Mouse (Mus musculus): Measurements from ENCODE around the gene Glis1. TPM values are rescaled to one million over a fixed set of nuclear protein-coding genes. Genes with fewer than 3 reads are reported as not detected.

Gene Glis1
- polyA plus RNA-seq, 3 experiments from 2014 or later, result 0.30 TPM; not detected in 2

GRCm38 (mm10) chr4:107453141-107453984 is 19.0 kb downstream of the Glis1 start:
- ATAC-seq, result no peak

- no peak for ATAC-seq
Measured at GRCm38 (mm10) chr4:107457602-107458001, 23.2 kb downstream of the Glis1 start.

GRCm38 (mm10) chr4:107458907-107459306 is 24.5 kb downstream of the Glis1 start:
- no peak for ATAC-seq

GRCm38 (mm10) chr4:107459461-107459860 is 25.1 kb downstream of the Glis1 start:
- no peak for ATAC-seq

- no peak for ATAC-seq
Measured at GRCm38 (mm10) chr4:107460468-107460867, 26.1 kb downstream of the Glis1 start.

GRCm38 (mm10) chr4:107467831-107468230 is 33.4 kb downstream of the Glis1 start:
- no peak for ATAC-seq

GRCm38 (mm10) chr4:107468264-107468663 is 33.9 kb downstream of the Glis1 start:
- ATAC-seq, result no peak

- no peak for ATAC-seq
Measured at GRCm38 (mm10) chr4:107468768-107469167, 34.4 kb downstream of the Glis1 start.

- ATAC-seq, result no peak
Measured at GRCm38 (mm10) chr4:107476266-107476665, 41.9 kb downstream of the Glis1 start.

- ATAC-seq, result no peak
Measured at GRCm38 (mm10) chr4:107479015-107479414, 44.6 kb downstream of the Glis1 start.

- no peak for ATAC-seq
Measured at GRCm38 (mm10) chr4:107482541-107482940, 48.1 kb downstream of the Glis1 start.

- ATAC-seq, result no peak
Measured at GRCm38 (mm10) chr4:107483556-107484220, 49.3 kb downstream of the Glis1 start.

- no peak for ATAC-seq
Measured at GRCm38 (mm10) chr4:107484221-107484575, 49.8 kb downstream of the Glis1 start.

- ATAC-seq, result no peak
Measured at GRCm38 (mm10) chr4:107485903-107486302, 51.5 kb downstream of the Glis1 start.

- ATAC-seq, result no peak
Measured at GRCm38 (mm10) chr4:107489121-107489840, 54.9 kb downstream of the Glis1 start.

GRCm38 (mm10) chr4:107492991-107493390 is 58.6 kb downstream of the Glis1 start:
- ATAC-seq, result no peak

- no peak for ATAC-seq
Measured at GRCm38 (mm10) chr4:107495751-107496430, 61.5 kb downstream of the Glis1 start.

- ATAC-seq, result no peak
Measured at GRCm38 (mm10) chr4:107497430-107497935, 63.1 kb downstream of the Glis1 start.

- no peak for ATAC-seq
Measured at GRCm38 (mm10) chr4:107502601-107503051, 68.2 kb downstream of the Glis1 start.

GRCm38 (mm10) chr4:107514981-107515380 is 80.6 kb downstream of the Glis1 start:
- ATAC-seq, result no peak

GRCm38 (mm10) chr4:107515626-107516025 is 81.2 kb downstream of the Glis1 start:
- no peak for ATAC-seq

GRCm38 (mm10) chr4:107518766-107519165 is 84.4 kb downstream of the Glis1 start:
- ATAC-seq, result no peak
